Mouse (Mus musculus): ENCODE results near the gene Spin2c. TPM values are rescaled to one million over a fixed set of nuclear protein-coding genes. Genes with fewer than 3 reads are reported as not detected.

The Spin2c gene
- polyA plus RNA-seq (2016; fragmentation: Nextera tagmentation; extraction: Ambion mirVana) = 19.9 and 24.5 TPM in 2 replicates

DNA sequence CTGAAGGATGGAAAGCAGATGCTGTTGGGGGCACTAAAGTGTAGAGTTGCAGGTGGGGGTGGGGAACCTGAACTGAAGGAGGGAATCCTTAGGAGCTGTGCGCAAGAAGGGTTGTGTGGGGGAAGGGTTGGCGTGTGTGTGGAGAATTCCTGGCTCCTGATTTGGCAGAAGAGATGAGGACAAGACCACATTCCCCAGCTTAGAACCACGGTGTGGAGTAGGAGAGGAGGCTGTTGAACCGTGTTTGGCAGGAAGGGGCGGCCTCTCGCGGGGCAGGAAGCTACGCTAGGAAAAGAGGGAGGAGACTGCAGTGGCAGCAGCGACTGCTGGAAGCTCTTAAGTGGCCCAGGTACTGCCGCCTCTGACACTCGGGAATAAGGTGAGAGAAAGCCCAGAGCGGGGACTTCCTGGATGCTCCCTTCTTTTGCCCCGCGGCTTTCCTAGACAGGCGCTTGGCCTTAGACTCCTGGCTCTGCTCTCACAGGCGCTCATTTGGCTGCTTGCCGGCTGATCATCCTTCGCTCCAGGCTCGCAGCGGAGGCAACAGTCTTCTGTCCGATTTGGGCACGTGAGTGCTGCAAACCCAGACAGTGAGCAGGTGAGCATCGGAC, at the start of gene Spin2c:
Spin2c (plus strand) TSS at position 275 of the 611 bp plus-strand sequence.
- ATAC-seq (ENCODE audit: low FRiP score) = peak; percentile 95
- Histone ChIP-seq H3K27ac (peak within 1 kb of the TSS; percentile 30; the same call in 1 of the 2 replicates), H3K4me3 (peak within 1 kb of the TSS; percentile 46), H3K36me3 (no peaks in the 10 kb centered on the region), H3K9me3 (replicated peaks) (no peaks in the 10 kb centered on the region), H3K4me1 (no peaks in the 10 kb centered on the region), H3K9ac (peak within 1 kb of the TSS; percentile 45), H3K4me2 (replicated peaks) (peak within 1 kb of the TSS; percentile 54), H3K27me3 (no peaks in the 10 kb centered on the region; the same call in 1 of the 2 replicates)
- 19% methylated on average over 23 of the region's 23 CpGs for WGBS

DNA sequence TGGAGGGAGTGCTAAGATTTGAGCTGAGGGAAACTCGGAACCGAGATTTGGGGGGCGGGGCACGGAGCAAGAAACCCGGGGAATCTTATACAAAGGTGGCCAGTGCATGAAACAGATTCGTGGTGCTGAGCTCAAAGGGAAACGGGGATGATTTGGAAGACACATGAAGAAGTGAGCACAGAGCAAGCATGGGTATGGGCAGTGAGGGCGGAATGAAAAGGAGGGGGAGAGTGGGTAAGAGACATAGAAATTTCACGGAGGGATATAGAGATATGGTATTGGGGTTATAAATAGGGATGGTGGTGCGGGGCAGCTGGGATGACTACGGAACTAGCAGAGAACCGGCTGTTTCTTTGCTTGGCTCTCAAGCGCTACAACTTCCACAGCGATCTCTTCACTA, 581 bp downstream of the Spin2c start:
- Histone ChIP-seq H3K9me3 (replicated peaks) (no peaks in the 10 kb centered on the region), H3K9ac (peak overlapping the region; percentile 45), H3K4me3 (peak overlapping the region; percentile 46), H3K4me2 (replicated peaks) (peak overlapping the region; percentile 54), H3K27me3 (no peaks in the 10 kb centered on the region; the same call in 1 of the 2 replicates), H3K27ac (no peak overlapping the region), H3K36me3 (no peaks in the 10 kb centered on the region), H3K4me1 (no peaks in the 10 kb centered on the region)
- WGBS = 29% methylated on average over 14 of the region's 14 CpGs
- ATAC-seq (ENCODE audit: low FRiP score) = peak; percentile 76

Other genes starting within 250 kb of the Spin2c start
- gene Kctd12b, start 135.8 kb upstream of the Spin2c start, polyA plus RNA-seq (2016; fragmentation: Nextera tagmentation; extraction: Ambion mirVana) = 5.0 and 5.3 TPM in 2 replicates
- 87.4 and 91.6 TPM in 2 replicates for gene Nbdy, start 108.6 kb upstream of the Spin2c start, polyA plus RNA-seq (2016; fragmentation: Nextera tagmentation; extraction: Ambion mirVana)
- gene Samt1, start 180.4 kb downstream of the Spin2c start, polyA plus RNA-seq (2016; fragmentation: Nextera tagmentation; extraction: Ambion mirVana) = not detected in 2 replicates
- gene 4921511M17Rik, start 201.6 kb downstream of the Spin2c start, polyA plus RNA-seq (2016; fragmentation: Nextera tagmentation; extraction: Ambion mirVana) = not detected in 2 replicates
- gene Gm10057, start 222.8 kb downstream of the Spin2c start, polyA plus RNA-seq (2016; fragmentation: Nextera tagmentation; extraction: Ambion mirVana) = not detected in 2 replicates